Mouse (Mus musculus): ENCODE results near the gene Wdr59. TPM values are rescaled to one million over a fixed set of nuclear protein-coding genes. Genes with fewer than 3 reads are reported as not detected.

Gene Wdr59
- polyA plus RNA-seq, 1 experiment from 2014 or later: 2.9 TPM

DNA sequence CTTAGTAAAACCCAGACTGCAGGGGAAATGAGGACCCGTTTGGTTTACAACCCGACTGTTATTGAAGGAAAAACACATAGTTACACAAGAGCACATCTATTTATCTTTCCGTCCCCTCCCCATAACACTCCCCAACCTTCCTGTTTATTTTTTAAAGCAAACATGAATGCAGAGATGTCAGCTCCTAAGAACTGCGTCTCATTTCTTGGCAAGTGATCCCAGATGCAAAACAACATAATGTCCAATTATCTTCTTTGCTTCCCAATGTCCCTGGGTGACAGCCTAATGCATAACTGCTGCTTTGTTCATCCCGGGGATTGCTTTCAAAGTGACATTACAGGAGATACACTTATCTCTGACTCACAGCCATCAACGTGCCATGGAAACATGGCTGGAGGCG is 30.7 kb downstream of the Wdr59 start:
- no peaks in the 10 kb centered on the region for H3K27me3 ChIP-seq (ENCODE audit: control insufficient read depth, insufficient read depth, low read length)
- no peak overlapping the region for H3K9ac ChIP-seq (ENCODE audit: low read length)
- no peak for DNase-seq (ENCODE audit: low spot score, missing footprints)
- no peak overlapping the region for H3K4me3 ChIP-seq (ENCODE audit: low read depth, low read length)
- no peaks in the 10 kb centered on the region for H3K36me3 ChIP-seq (ENCODE audit: control insufficient read depth, insufficient read depth, low read length)
- no peak for ATAC-seq (ENCODE audit: low FRiP score)
- no peak overlapping the region for H3K27ac ChIP-seq (ENCODE audit: low read depth, low read length)
- 84% methylated on average over 7 of the region's 7 CpGs for WGBS
- no peak overlapping the region for H3K4me2 ChIP-seq
- no peaks in the 10 kb centered on the region for H3K9me3 ChIP-seq (ENCODE audit: control insufficient read depth, low read length)
- H3K4me1 ChIP-seq (ENCODE audit: control insufficient read depth, insufficient read depth, low read length): no peaks in the 10 kb centered on the region

DNA sequence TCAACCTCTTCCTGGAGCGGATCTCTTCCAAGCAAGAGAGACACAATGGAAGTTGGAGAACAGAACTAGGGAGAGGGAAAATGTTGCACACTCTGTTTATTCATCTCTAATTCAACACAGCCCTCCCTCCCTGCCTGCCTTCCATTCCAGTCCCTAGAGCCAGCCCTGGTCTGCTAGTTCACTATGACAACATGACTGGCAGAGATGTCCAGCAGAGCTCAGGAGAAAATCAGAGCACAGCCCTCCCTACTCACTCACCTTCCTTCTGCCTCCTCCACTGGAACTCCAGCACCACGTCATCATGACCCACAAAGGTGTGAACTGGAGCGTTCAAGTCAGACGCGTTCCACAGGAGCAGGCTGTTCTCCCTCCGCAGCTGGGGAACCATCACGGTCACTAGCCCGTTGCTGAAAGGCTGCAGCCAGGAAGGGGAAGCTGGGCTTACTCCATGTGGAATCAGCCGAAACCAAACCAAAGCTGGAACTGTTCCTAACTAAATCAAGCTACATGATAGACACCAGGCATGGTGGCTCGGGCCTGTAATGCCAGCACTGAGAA is 31.8 kb downstream of the Wdr59 start:
- DNase-seq (ENCODE audit: low spot score, missing footprints) (no peak), ATAC-seq (ENCODE audit: low FRiP score) (no peak)
- no peaks in the 10 kb centered on the region for H3K9me3 ChIP-seq (ENCODE audit: control insufficient read depth, low read length)
- H3K27me3 ChIP-seq (ENCODE audit: control insufficient read depth, insufficient read depth, low read length): no peaks in the 10 kb centered on the region
- H3K36me3 ChIP-seq (ENCODE audit: control insufficient read depth, insufficient read depth, low read length): no peaks in the 10 kb centered on the region; the same call in 1 of the 2 replicates
- no peak overlapping the region for H3K27ac ChIP-seq (ENCODE audit: low read depth, low read length)
- WGBS: 87% methylated on average over 10 of the region's 10 CpGs
- H3K4me3 ChIP-seq (ENCODE audit: low read depth, low read length): no peak overlapping the region
- no peak overlapping the region for H3K4me2 ChIP-seq
- no peak overlapping the region for H3K9ac ChIP-seq (ENCODE audit: low read length)
- no peaks in the 10 kb centered on the region for H3K4me1 ChIP-seq (ENCODE audit: control insufficient read depth, insufficient read depth, low read length)

DNA sequence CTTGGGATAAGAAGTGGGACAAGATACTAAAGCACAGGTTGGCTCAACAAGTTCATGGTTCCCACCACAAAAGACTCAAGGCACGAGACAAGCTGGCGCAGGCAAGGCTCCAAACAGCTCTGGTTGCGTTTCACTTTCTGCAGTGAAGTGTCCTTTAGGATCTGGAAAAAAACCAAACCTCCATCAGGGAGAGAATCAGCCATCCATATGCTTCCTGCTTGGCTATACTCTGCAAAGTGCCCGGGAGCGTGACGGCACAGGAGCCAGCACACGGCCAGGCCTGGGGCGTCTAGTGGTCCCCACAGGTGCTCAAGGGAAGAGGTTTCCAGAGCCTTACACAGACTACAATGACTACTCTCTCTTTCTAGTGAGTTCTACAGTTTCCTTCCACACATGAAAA is 41.2 kb downstream of the Wdr59 start:
- Histone ChIP-seq H3K4me1 (ENCODE audit: control insufficient read depth, insufficient read depth, low read length) (no peaks in the 10 kb centered on the region), H3K36me3 (ENCODE audit: control insufficient read depth, insufficient read depth, low read length) (peaks cover 3% of the 10 kb centered on the region; the same call in 1 of the 2 replicates), H3K27ac (ENCODE audit: low read depth, low read length) (no peak overlapping the region), H3K4me3 (ENCODE audit: low read depth, low read length) (no peak overlapping the region), H3K4me2 (no peak overlapping the region), H3K9me3 (ENCODE audit: control insufficient read depth, low read length) (no peaks in the 10 kb centered on the region), H3K9ac (ENCODE audit: low read length) (no peak overlapping the region), H3K27me3 (ENCODE audit: control insufficient read depth, insufficient read depth, low read length) (no peaks in the 10 kb centered on the region)
- ATAC-seq (ENCODE audit: low FRiP score) (no peak), DNase-seq (ENCODE audit: low spot score, missing footprints) (no peak)
- 98% methylated on average over 8 of the region's 8 CpGs for WGBS

DNA sequence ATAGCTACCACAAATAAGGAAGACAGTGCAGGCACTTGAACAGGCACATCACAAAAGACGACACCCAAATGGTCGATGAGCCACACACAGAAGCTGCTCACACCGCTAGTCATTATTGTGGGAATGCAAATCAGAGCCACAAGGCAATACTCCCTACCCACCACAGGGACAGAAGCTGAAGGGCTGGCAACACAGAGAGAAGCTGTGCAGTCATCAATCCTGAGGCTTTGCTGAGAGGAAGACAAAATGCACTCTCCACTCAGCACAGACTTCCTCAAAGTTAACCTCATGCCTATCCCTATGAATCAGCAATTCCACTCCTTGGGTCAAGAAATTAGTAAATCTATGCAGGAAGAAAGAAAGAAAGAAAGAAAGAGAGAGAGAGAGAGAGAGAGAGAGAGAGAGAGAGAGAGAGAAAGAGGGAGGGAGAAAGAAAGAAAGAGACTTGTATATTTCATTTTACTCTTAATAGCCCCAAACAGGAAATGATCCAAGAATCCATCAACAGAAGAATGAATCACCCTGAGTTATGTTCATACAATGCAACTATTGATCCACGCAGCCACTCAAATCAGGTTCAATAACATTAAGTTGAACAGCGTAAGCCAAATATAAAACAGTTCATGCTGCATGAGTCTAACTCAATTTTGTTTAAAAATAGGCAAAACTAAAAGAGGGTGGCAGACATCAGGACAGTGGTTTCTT is 44.0 kb downstream of the Wdr59 start:
- no peak for ATAC-seq (ENCODE audit: low FRiP score)
- 86% methylated on average over 5 of the region's 5 CpGs for WGBS

DNA sequence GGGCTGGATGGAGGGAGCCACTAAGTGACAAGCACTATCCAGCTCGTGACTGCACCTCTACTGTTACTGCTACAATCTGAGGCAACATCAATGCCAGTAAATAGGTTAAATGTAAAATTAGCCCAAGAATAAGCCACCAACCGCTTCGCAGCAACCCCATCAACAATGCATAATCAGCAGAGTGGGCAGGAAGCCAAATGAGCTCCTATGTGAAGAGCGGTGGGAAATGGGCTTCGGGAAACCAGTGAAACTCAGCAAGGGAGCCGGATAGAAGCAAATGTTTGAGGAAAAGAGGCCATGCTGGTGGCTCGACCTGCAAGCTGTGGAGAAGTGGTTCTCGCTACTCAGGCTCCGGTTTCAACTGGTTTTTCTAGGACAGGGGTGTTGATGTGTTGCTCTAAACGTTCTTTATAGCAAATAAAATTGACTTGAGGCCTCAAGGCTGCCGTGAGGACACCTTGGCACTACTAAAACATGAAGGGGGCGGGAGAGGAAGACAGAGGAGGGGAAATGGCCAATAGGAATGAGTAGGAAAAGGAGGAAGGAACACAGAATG is 50.3 kb downstream of the Wdr59 start:
- H3K27me3 ChIP-seq (ENCODE audit: control insufficient read depth, insufficient read depth, low read length): no peaks in the 10 kb centered on the region
- WGBS: 87% methylated on average over 12 of the region's 12 CpGs
- H3K4me1 ChIP-seq (ENCODE audit: control insufficient read depth, insufficient read depth, low read length): no peaks in the 10 kb centered on the region
- no peak overlapping the region for H3K4me2 ChIP-seq
- DNase-seq (ENCODE audit: low spot score, missing footprints) (no peak), ATAC-seq (ENCODE audit: low FRiP score) (no peak)
- no peak overlapping the region for H3K9ac ChIP-seq (ENCODE audit: low read length)
- H3K4me3 ChIP-seq (ENCODE audit: low read depth, low read length): no peak overlapping the region
- H3K27ac ChIP-seq (ENCODE audit: low read depth, low read length): no peak overlapping the region
- no peaks in the 10 kb centered on the region for H3K9me3 ChIP-seq (ENCODE audit: control insufficient read depth, low read length)
- no peaks in the 10 kb centered on the region for H3K36me3 ChIP-seq (ENCODE audit: control insufficient read depth, insufficient read depth, low read length)

More for the DNA sequence above, 44.0 kb downstream of the Wdr59 start:
- no peaks in the 10 kb centered on the region; the same call in 1 of the 2 replicates for H3K36me3 ChIP-seq (ENCODE audit: control insufficient read depth, insufficient read depth, low read length)
- no peak for DNase-seq (ENCODE audit: low spot score, missing footprints)
- no peak overlapping the region for H3K4me3 ChIP-seq (ENCODE audit: low read depth, low read length)
- no peak overlapping the region for H3K9ac ChIP-seq (ENCODE audit: low read length)
- no peaks in the 10 kb centered on the region for H3K4me1 ChIP-seq (ENCODE audit: control insufficient read depth, insufficient read depth, low read length)
- H3K27ac ChIP-seq (ENCODE audit: low read depth, low read length): no peak overlapping the region
- H3K27me3 ChIP-seq (ENCODE audit: control insufficient read depth, insufficient read depth, low read length): no peaks in the 10 kb centered on the region
- H3K4me2 ChIP-seq: no peak overlapping the region
- no peaks in the 10 kb centered on the region for H3K9me3 ChIP-seq (ENCODE audit: control insufficient read depth, low read length)

DNA sequence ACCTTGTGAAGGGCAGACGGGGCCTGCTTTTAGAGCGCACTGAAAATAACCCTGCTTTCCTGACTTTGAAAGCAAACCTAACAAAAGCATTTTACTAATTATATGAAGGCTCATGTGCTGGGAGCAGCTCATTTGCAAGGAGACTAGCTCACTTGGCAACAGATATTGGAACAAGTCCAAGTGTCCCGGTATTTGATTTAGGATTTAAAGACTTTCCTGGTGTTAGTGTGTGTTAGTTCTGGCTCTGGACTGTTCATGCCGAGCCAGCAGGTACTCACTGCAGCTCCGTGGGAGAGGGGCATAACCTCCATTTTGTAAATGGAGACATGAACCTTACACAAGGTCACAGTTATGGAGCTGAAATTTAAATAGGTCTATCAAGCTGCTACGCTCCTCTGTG is 52.9 kb downstream of the Wdr59 start:
- Histone ChIP-seq H3K27ac (ENCODE audit: low read depth, low read length) (no peak overlapping the region), H3K36me3 (ENCODE audit: control insufficient read depth, insufficient read depth, low read length) (no peaks in the 10 kb centered on the region; the same call in 1 of the 2 replicates), H3K9ac (ENCODE audit: low read length) (no peak overlapping the region), H3K4me2 (no peak overlapping the region), H3K4me3 (ENCODE audit: low read depth, low read length) (no peak overlapping the region), H3K9me3 (ENCODE audit: control insufficient read depth, low read length) (no peaks in the 10 kb centered on the region), H3K27me3 (ENCODE audit: control insufficient read depth, insufficient read depth, low read length) (no peaks in the 10 kb centered on the region), H3K4me1 (ENCODE audit: control insufficient read depth, insufficient read depth, low read length) (no peaks in the 10 kb centered on the region)
- no peak for DNase-seq (ENCODE audit: low spot score, missing footprints)
- 73% methylated on average over 6 of the region's 6 CpGs for WGBS
- no peak for ATAC-seq (ENCODE audit: low FRiP score)

DNA sequence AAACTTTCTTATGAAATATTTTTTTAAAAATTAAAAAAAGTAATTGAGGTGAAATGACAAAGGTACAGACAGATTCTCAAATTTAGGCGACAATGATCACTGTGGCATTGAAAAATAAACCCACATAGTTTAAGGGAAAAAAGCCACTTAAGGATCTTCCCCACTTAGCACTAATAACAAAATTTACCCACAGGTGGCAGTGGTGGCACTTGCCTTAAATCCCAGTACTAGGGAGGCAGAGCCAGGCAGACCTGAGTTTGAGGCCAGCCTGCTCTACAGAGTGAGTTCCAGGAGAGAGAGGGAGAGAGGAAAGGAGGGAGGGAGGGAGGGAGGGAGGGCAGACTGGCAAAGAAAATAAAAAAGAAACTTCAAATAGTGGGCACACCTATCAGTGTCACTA is 56.6 kb downstream of the Wdr59 start:
- H3K9me3 ChIP-seq (ENCODE audit: control insufficient read depth, low read length): no peaks in the 10 kb centered on the region
- H3K4me3 ChIP-seq (ENCODE audit: low read depth, low read length): no peak overlapping the region
- no peaks in the 10 kb centered on the region; the same call in 1 of the 2 replicates for H3K36me3 ChIP-seq (ENCODE audit: control insufficient read depth, insufficient read depth, low read length)
- no peak for DNase-seq (ENCODE audit: low spot score, missing footprints)
- no peaks in the 10 kb centered on the region for H3K27me3 ChIP-seq (ENCODE audit: control insufficient read depth, insufficient read depth, low read length)
- H3K9ac ChIP-seq (ENCODE audit: low read length): no peak overlapping the region
- no peak for ATAC-seq (ENCODE audit: low FRiP score)
- H3K4me2 ChIP-seq: no peak overlapping the region
- WGBS: 83% methylated on average over 1 of the region's 1 CpGs
- H3K27ac ChIP-seq (ENCODE audit: low read depth, low read length): no peak overlapping the region
- no peaks in the 10 kb centered on the region for H3K4me1 ChIP-seq (ENCODE audit: control insufficient read depth, insufficient read depth, low read length)

DNA sequence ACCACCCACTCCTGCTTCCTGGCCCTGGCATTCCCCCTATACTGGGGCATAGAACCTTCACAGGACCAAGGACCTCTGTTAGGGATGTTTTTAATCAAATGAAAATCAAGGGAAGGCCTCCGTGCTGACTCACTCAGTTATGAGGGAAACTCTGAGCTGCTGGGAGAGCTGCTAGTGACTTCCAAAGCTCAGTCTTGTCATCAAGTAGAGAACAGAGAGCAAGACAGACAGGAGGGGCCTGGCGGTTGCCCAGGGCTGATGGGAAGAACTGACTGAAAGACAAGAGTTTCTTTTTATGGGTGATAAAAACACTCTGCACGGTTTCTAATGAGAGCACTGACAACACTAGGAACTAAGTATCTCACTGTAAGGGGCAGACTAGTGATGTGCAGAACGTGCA is 57.4 kb downstream of the Wdr59 start:
- Histone ChIP-seq H3K27me3 (ENCODE audit: control insufficient read depth, insufficient read depth, low read length) (no peaks in the 10 kb centered on the region), H3K4me3 (ENCODE audit: low read depth, low read length) (no peak overlapping the region), H3K9me3 (ENCODE audit: control insufficient read depth, low read length) (no peaks in the 10 kb centered on the region), H3K27ac (ENCODE audit: low read depth, low read length) (no peak overlapping the region), H3K36me3 (ENCODE audit: control insufficient read depth, insufficient read depth, low read length) (no peaks in the 10 kb centered on the region; the same call in 1 of the 2 replicates), H3K9ac (ENCODE audit: low read length) (no peak overlapping the region), H3K4me1 (ENCODE audit: control insufficient read depth, insufficient read depth, low read length) (no peaks in the 10 kb centered on the region), H3K4me2 (no peak overlapping the region)
- DNase-seq (ENCODE audit: low spot score, missing footprints) (no peak), ATAC-seq (ENCODE audit: low FRiP score) (no peak)
- WGBS: 85% methylated on average over 4 of the region's 4 CpGs

DNA sequence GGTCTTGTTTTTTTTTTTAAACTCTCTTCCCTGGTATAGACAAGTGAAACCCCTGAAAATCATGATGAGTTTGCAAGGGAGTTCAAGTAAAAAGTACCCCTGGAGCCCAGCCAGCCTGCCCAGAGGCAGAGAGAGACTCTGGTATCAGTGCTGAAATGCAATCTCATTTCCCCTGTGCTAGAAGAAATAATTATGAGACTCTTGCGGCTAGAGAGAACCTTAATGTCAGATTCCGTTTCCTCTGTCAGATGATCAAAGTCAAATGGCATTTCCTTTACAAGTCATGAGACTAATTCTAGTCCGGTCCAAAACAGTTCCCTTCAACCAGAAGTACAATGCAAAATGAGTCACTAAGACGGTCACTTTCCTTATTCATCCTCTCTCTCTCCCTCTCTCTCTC is 72.2 kb downstream of the Wdr59 start:
- H3K4me3 ChIP-seq (ENCODE audit: low read depth, low read length): no peak overlapping the region
- H3K9me3 ChIP-seq (ENCODE audit: control insufficient read depth, low read length): no peaks in the 10 kb centered on the region
- H3K36me3 ChIP-seq (ENCODE audit: control insufficient read depth, insufficient read depth, low read length): no peaks in the 10 kb centered on the region
- no peak for DNase-seq (ENCODE audit: low spot score, missing footprints)
- H3K27me3 ChIP-seq (ENCODE audit: control insufficient read depth, insufficient read depth, low read length): no peaks in the 10 kb centered on the region
- H3K27ac ChIP-seq (ENCODE audit: low read depth, low read length): no peak overlapping the region
- H3K4me2 ChIP-seq: no peak overlapping the region
- H3K4me1 ChIP-seq (ENCODE audit: control insufficient read depth, insufficient read depth, low read length): no peaks in the 10 kb centered on the region
- 77% methylated on average over 4 of the region's 4 CpGs for WGBS
- no peak overlapping the region for H3K9ac ChIP-seq (ENCODE audit: low read length)
- no peak for ATAC-seq (ENCODE audit: low FRiP score)
